Mouse (Mus musculus) CD4-positive helper T cell, adult 2 months (primary cell): Measurements from ENCODE around the gene Spats2.

ENCODE experiments used
- DNase-seq: peaks from one replicate; pipeline ENCODE4 v3.0.0-alpha.2; 2012; ENCODE audit warnings: low read depth, missing footprints, low spot score

Gene Spats2

GRCm38 (mm10) chr15:99138389-99138788 is 12.7 kb downstream of the Spats2 start:
- no peak for DNase-seq

- DNase-seq = peak; percentile 37
Observed at GRCm38 (mm10) chr15:99139669-99140068, 14.0 kb downstream of the Spats2 start.

GRCm38 (mm10) chr15:99150516-99150915 is 24.8 kb downstream of the Spats2 start:
- DNase-seq = no peak

GRCm38 (mm10) chr15:99151324-99151723 is 25.6 kb downstream of the Spats2 start:
- no peak for DNase-seq

- peak; percentile 45 for DNase-seq
Observed at GRCm38 (mm10) chr15:99153466-99153865, 27.8 kb downstream of the Spats2 start.

- peak; percentile 19 for DNase-seq
Observed at GRCm38 (mm10) chr15:99154515-99154914, 28.8 kb downstream of the Spats2 start.

- DNase-seq = no peak
Observed at GRCm38 (mm10) chr15:99163512-99164365, 38.0 kb downstream of the Spats2 start.

- DNase-seq = no peak
Observed at GRCm38 (mm10) chr15:99172131-99172530, 46.4 kb downstream of the Spats2 start.

- DNase-seq = no peak
Observed at GRCm38 (mm10) chr15:99179639-99180038, 53.9 kb downstream of the Spats2 start.

GRCm38 (mm10) chr15:99184217-99184914 is 58.6 kb downstream of the Spats2 start:
- DNase-seq = no peak

- DNase-seq = no peak
Observed at GRCm38 (mm10) chr15:99194358-99194757, 68.6 kb downstream of the Spats2 start.

GRCm38 (mm10) chr15:99195043-99195442 is 69.3 kb downstream of the Spats2 start:
- no peak for DNase-seq

- DNase-seq = peak; percentile 28
Observed at GRCm38 (mm10) chr15:99198761-99199160, 73.0 kb downstream of the Spats2 start.

- no peak for DNase-seq
Observed at GRCm38 (mm10) chr15:99205959-99206358, 80.2 kb downstream of the Spats2 start.

GRCm38 (mm10) chr15:99213183-99213582 is 87.5 kb downstream of the Spats2 start:
- DNase-seq = no peak

GRCm38 (mm10) chr15:99214941-99215340 is 89.2 kb downstream of the Spats2 start:
- DNase-seq = peak; percentile 62

GRCm38 (mm10) chr15:99215741-99216463 is 90.2 kb downstream of the Spats2 start:
- DNase-seq = no peak

GRCm38 (mm10) chr15:99217630-99218029 is 91.9 kb downstream of the Spats2 start:
- no peak for DNase-seq

- DNase-seq = no peak
Observed at GRCm38 (mm10) chr15:99221315-99221952, 95.7 kb downstream of the Spats2 start.

GRCm38 (mm10) chr15:99222794-99223584 is 97.3 kb downstream of the Spats2 start:
- no peak for DNase-seq
